8 mouse cellular contexts compared by ENCODE assay signal in genomic region chr2:27141950-27142693, GRCm38 (mm10). TPM values are rescaled to one million over a fixed set of nuclear protein-coding genes. Genes with fewer than 3 reads are reported as not detected.
DNase-seq lines count a peak whose midpoint lies in the region; ATAC-seq and TF ChIP-seq lines count a peak whose summit lies in the region.

TSS of gene Fam163b (minus strand) at chr2:27142491.

- peak within 1 kb of the TSS; percentile 44 for H3K9ac ChIP-seq in forebrain, embryonic 12.5 days
- peak within 1 kb of the TSS; percentile 66 for H3K9ac ChIP-seq in midbrain, embryonic 16.5 days (ENCODE audit: low read depth, low read length)

- H3K36me3 ChIP-seq in forebrain, embryonic 12.5 days (replicated peaks) = no peaks in the 10 kb centered on the region
- H3K36me3 ChIP-seq in midbrain, embryonic 16.5 days (ENCODE audit: control insufficient read depth, insufficient read depth, low read length) = no peaks in the 10 kb centered on the region

- peaks cover 50% of the 10 kb centered on the region for H3K27me3 ChIP-seq in forebrain, embryonic 12.5 days
- peaks cover 12% of the 10 kb centered on the region for H3K27me3 ChIP-seq in midbrain, embryonic 16.5 days (ENCODE audit: control insufficient read depth, insufficient read depth, low read depth, low read length)

- 0 out of 2 replicates have a peak, but pooled peaks have one; percentile 9 for TF ChIP-seq POLR2A in brain, embryonic 14.5 days (IDR thresholded peaks at IDR 0.05; ENCODE audit: borderline replicate concordance, extremely low read depth, insufficient read depth, insufficient read length, poor library complexity, severe bottlenecking)

- H3K4me3 ChIP-seq in forebrain, embryonic 12.5 days (replicated peaks) = peak within 1 kb of the TSS; percentile 40
- H3K4me3 ChIP-seq in midbrain, embryonic 16.5 days (ENCODE audit: low read depth, low read length) = peak within 1 kb of the TSS; percentile 52

- no peaks in the 10 kb centered on the region for H3K9me3 ChIP-seq in forebrain, embryonic 12.5 days
- no peaks in the 10 kb centered on the region for H3K9me3 ChIP-seq in midbrain, embryonic 16.5 days (replicated peaks; ENCODE audit: control insufficient read depth, low read length, poor library complexity, severe bottlenecking)

- intact Hi-C loops in left cerebral cortex, postnatal 25 days (cut with DNase I) = loop anchor here (5.0 kb wide), 1 partner anchor 85 kb away; no protein-coding TSS in a partner anchor

- no peak for TF ChIP-seq CTCF in brain, embryonic 14.5 days (IDR thresholded peaks at IDR 0.05; ENCODE audit: borderline replicate concordance, extremely low read depth, insufficient read depth, insufficient read length)

- ATAC-seq in frontal cortex, adult (ENCODE audit: low TSS enrichment) = peak; percentile 74
- peak; percentile 14; the same call in 1 of the 2 replicates for ATAC-seq in forebrain, embryonic 12.5 days (ENCODE audit: low FRiP score)
- ATAC-seq in midbrain, embryonic 16.5 days = peak; percentile 88

- H3K27ac ChIP-seq in forebrain, embryonic 12.5 days = no peak within 1 kb of the TSS
- no peak within 1 kb of the TSS for H3K27ac ChIP-seq in midbrain, embryonic 16.5 days (ENCODE audit: low read length)

- WGBS in forebrain, embryonic 12.5 days = 1% methylated on average over 40 of the region's 62 CpGs
- WGBS in midbrain, embryonic 16.5 days = 1% methylated on average over 54 of the region's 62 CpGs

- DNase-seq in frontal cortex, postnatal 14 days (ENCODE audit: low spot score in 2 of 2) = no peak
- peak; percentile 69 for DNase-seq in brain, embryonic 14.5 days (ENCODE audit: low read depth)
- DNase-seq in induced T-regulatory cell, adult 2 months (ENCODE audit: low read depth) = peak; percentile 30
- DNase-seq in left cerebral cortex, postnatal 25 days (ENCODE audit: low spot score in 2 of 2) = peak; percentile 63 to 70
- peak; percentile 85 for DNase-seq in thymus, postnatal 0 days (ENCODE audit: low spot score)

- peaks cover 12% of the 10 kb centered on the region for H3K4me1 ChIP-seq in forebrain, embryonic 12.5 days
- peaks cover 5% of the 10 kb centered on the region; the same call in 1 of the 2 replicates for H3K4me1 ChIP-seq in midbrain, embryonic 16.5 days (ENCODE audit: control insufficient read depth, insufficient read depth, low read length)

- H3K4me2 ChIP-seq in forebrain, embryonic 12.5 days = peak within 1 kb of the TSS; percentile 71
- peak within 1 kb of the TSS; percentile 89 for H3K4me2 ChIP-seq in midbrain, embryonic 16.5 days (ENCODE audit: low read length)

RNA-seq across cellular contexts. Expression of gene Fam163b, which starts in this region (rescaled TPM):
- polyA plus RNA-seq in brain, embryonic 14.5 days (2012; rRNA removed) = 5.6 and 7.2 TPM in 2 replicates
- polyA plus RNA-seq in forebrain, embryonic 12.5 days (2016; fragmentation: Nextera tagmentation; extraction: Ambion mirVana) = 0.27 and 0.32 TPM in 2 replicates
- total RNA-seq in left cerebral cortex, postnatal 25 days (2021) = 100 to 1,000 TPM; 104 to 113 TPM
- polyA plus RNA-seq in midbrain, embryonic 16.5 days (2015; fragmentation: Nextera tagmentation; extraction: Ambion mirVana) = 5.0 and 8.1 TPM in 2 replicates
- 1.2 and 1.4 TPM in 2 replicates for polyA plus RNA-seq in thymus, postnatal 0 days (2015; fragmentation: Nextera tagmentation; extraction: Ambion mirVana)

Comparison
In these comparisons a context has a peak if more than half of its experiments do, and no peak if none do; other contexts are left out.
1. Peak in ATAC-seq, H3K4me3 ChIP-seq, H3K9ac ChIP-seq and H3K4me2 ChIP-seq in forebrain, embryonic 12.5 days; RNA of the gene not detected or under 1 TPM.
2. ATAC-seq: peak in every context shown above with its lines; median percentile 88 in midbrain, embryonic 16.5 days; 74 in frontal cortex, adult; 14 in forebrain, embryonic 12.5 days.
3. DNase-seq: peak in brain, embryonic 14.5 days (single experiment), induced T-regulatory cell, adult 2 months (single experiment), left cerebral cortex, postnatal 25 days (2 of 2) and thymus, postnatal 0 days (single experiment); none in frontal cortex, postnatal 14 days (0 of 2).